Mouse (Mus musculus) cerebellum, adult (tissue): Measurements from ENCODE around the gene Grin2a.
A peak's percentile ranks its signal among the peaks of the same experiment; 100 is the strongest.

Source experiments
- ATAC-seq: cut with Nextera tagmentation; 2 replicates; pipeline ENCODE4 v1.9.2; 2017; ENCODE audit warnings: mild to moderate bottlenecking, moderate library complexity, mixed read lengths; ENCODE audit not compliant: insufficient number of reproducible peaks, low FRiP score, low TSS enrichment

Grin2a gene

DNA sequence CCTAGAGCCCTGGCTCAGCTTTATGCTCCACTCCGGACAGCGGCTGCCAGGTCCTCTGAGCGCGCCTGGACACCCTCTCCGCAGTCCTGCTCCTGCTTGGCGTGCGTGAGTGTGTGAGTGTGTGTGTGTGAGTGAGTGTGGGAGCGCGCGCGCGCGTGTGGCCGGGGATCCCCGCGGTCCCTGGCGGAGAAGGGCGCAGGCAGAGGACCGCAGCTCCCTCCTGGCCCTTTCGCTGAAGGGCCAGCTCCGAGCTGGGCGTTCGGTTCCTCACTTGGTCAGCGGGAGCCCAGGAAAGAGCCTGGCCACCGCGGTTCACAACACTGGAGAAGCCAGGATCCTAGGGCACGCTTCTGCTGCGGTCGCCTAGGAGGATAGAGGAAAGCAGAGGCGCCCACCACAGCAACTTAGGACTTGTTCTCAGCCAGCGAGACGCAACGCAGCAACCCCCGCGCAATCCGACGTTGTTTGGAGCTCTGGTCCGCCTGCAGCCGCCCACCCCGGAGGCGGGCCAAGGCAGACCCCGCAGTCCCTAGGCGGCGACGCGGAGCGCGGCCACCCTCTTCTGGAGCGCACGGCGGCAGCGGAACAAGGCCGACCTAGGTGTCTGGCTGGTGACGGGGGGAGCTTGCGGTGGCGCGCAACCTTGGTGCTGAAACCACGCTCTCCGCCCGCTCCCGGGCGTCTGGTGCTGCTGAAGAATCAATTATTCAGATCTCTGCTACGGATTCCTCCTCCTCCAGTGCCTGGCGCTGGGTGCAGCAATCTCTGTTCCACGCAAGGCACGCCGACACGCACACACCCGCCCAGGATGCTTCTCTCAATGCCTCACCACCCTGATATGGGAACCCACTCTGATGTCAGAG lies at the start of gene Grin2a:
Gene Grin2a, minus strand, starts transcription at position 610 of the 863 bp plus-strand sequence.
- ATAC-seq = peak; percentile 45

DNA sequence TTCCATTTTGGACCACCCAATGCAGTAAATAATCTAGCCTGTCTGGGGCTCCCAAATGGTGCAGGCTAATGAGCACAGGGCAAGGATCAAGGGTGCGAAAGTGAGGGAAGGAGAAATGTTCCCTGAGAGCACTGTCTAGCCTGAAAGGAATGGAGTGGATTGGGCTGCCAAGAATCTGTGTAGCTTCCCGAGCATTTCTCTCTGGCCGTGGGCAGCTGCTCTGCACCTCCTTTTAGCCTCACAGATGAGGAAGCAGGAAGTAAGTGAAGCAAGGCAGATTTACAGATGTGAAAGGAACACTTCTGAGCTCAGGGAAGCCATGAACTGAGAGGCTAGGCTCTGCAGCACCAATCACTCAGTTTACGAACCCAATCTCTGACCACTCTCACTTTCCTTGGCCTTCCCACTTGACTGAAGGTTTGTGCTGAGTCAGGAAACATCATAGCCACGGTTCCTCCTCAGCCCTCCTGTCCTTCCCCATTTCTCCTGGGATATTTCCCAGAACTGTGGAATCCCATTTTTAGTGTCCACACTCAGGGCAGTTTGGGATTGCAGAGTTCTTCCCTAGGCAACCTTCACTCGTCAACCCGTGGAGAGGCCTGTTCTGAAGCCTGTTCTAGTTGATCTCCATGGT lies 40.3 kb upstream of the Grin2a start:
- ATAC-seq = no peak

DNA sequence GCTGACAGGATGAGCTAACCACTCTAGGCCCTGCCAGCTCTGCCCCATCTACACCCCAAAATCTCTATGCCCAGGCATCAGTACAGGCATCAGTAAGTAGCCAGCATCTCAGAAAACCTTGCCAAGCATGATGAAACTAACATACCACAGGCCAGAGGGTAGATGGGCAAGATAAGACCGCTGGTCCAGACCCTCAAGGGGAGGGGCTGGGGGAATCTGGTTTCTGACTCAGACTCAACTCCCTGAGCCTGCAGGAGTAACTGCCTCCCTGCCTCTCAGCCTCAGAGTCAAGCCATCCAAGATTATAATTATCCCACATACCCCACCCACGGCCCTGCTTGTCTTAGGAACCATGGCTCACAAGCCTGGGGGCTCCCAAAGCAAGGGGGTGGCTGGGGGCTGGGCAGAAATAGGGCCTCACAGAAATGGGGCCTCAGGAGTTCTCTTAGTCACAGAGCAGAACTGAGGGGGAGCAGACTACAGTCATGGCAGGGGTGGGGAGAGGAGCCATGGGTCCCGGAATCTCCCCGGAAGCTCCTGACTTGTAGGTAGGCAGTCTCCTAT lies 38.1 kb upstream of the Grin2a start:
- no peak for ATAC-seq

GRCm38 (mm10) chr16:10031891-10032290 lies 36.5 kb upstream of the Grin2a start:
- no peak for ATAC-seq

- ATAC-seq = no peak
Measured at GRCm38 (mm10) chr16:10026741-10027140, 31.4 kb upstream of the Grin2a start.

DNA sequence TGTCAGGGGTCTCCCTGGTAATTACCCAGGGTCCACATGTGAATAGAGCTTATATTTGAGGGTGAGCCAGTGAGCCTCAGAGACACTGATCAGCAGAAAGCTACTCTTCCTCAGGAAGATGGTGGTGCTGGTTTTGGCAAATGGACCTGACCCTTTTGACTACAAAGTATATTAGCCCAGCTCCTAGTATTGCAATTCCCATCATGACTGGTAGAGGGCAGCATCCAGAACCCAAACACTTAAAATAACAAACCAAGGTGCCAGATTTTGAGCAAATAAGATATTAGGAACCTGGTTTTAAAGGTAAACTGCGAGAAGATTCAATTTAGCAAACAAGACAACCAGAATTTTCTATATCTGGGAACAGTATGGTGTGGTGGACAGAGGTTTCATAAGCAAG lies 14.4 kb upstream of the Grin2a start:
- no peak for ATAC-seq

GRCm38 (mm10) chr16:10005606-10006005 lies 10.2 kb upstream of the Grin2a start:
- peak; percentile 97 for ATAC-seq

- ATAC-seq = no peak
Measured at GRCm38 (mm10) chr16:10004096-10004495, 8.7 kb upstream of the Grin2a start.

DNA sequence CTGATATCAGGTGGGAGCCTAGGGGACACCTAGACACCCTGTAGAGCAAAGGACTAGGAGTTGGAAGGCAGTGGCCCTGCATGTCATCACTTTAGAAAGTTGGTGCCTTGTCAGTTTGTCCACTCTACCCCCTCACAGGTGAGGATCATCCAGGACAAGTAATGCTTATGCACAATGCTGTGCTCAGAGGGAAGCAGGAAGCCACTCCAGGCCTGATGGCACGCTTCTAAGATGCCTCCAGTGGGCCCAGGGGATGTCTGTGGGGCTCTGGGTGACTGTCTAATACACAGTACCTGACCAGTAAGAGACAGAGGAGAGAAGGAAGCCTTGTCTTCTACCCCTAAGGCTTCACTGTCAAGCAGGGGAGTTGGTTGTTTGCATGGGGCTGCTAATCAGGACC lies 7.6 kb upstream of the Grin2a start:
- no peak for ATAC-seq

DNA sequence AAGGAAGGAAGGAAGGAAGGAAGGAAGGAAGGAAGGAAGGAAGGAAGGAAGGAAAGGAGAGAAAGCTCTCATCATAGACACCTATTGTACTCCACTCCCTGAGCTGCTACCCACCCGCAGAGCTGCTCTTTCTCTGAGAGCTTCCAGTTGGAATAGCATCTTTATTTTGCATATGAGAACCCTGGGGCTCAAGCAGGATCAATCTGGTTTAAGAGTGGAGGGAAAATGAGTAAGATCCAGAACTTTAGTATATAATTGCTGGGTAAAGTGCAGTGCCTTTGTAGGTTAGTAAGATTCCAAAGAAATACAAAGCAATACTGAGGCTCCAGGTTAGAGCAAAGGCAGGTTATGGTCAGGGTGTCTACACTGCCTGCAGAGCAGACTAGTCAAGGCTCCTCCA lies 6.2 kb upstream of the Grin2a start:
- no peak for ATAC-seq

DNA sequence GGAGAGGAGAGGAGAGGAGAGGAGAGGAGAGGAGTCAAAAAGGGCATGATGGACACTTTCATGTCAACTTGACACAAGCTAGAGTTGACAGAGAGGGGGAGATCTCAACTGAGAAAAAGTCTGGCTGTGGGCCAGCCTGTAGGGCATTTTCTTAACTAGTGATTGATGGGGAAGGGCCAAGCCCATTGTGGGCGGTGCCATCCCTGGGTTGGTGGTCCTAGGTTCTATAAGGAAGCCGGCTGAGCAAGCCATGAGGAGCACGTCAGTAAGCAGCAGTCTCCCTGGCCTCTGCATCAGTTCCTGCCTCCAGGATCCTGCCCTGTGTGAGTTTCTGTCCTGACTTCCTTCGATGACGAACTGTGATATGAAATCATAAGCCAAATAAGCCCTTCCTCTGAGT lies 4.6 kb upstream of the Grin2a start:
- no peak for ATAC-seq

- ATAC-seq = no peak
Measured at GRCm38 (mm10) chr16:9997931-9998330, 2.6 kb upstream of the Grin2a start.

DNA sequence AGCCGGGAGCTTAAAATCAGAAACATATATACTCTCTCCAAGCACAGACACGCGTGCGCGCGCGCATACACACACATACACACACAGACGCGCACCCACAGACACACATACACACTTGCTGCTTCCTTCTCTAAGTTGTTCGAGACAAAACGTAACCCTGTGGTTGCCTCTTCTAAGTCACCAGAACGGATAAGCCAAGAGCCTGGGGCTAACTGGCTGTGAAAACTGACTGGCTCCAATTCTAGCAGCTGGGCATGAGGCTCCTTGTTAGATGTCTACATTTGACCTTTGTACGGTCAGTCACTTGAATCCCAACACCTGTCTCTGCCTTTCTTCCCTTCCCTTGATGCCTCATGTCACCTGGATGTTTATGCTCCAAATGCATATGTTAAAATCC lies 452 bp upstream of the Grin2a start:
- ATAC-seq = no peak

DNA sequence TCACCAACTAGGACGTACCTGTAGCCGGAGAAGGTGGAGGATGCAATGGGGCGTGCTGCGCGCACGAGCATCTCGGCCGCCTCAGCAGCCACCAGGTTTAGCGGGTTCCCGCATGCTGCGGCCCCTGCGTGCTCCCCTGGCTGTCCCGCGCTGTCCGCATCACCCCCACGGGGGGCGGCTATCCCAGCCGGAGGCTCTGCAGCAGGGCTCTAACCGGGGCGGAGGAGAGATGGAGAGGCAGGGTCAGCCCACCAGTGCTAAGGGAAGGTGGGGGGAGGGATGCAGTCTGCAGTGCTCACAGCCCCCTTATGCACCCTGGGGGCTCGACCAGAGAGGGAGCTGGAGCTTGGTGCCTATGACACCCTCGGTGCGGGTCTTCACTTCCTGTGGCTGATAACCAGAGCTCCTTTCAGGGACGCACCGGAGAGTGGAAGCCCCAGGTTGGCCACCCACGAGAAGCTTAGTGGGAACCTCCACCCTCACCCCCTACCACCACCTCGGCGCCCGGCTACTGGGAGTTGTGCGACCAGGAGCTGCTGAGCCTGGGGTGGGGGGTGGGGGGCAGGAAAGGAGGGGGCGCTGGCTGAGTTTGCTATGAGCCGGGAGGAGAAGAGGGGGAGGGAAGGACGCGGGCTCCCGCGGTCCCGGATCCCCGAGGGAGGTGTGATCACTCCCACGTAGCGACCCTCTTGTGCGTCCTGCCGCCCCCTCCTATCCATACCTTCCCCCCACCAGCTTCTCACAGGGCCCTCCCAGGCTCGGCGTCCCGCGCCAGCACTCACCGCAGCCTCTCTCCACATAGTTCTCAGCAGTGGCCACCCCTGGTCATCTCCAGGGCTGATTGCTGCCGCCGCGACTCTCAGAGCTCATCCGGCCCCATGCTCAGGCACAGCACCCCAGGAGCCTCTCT lies 1.1 kb downstream of the Grin2a start:
- peak; percentile 17 for ATAC-seq

DNA sequence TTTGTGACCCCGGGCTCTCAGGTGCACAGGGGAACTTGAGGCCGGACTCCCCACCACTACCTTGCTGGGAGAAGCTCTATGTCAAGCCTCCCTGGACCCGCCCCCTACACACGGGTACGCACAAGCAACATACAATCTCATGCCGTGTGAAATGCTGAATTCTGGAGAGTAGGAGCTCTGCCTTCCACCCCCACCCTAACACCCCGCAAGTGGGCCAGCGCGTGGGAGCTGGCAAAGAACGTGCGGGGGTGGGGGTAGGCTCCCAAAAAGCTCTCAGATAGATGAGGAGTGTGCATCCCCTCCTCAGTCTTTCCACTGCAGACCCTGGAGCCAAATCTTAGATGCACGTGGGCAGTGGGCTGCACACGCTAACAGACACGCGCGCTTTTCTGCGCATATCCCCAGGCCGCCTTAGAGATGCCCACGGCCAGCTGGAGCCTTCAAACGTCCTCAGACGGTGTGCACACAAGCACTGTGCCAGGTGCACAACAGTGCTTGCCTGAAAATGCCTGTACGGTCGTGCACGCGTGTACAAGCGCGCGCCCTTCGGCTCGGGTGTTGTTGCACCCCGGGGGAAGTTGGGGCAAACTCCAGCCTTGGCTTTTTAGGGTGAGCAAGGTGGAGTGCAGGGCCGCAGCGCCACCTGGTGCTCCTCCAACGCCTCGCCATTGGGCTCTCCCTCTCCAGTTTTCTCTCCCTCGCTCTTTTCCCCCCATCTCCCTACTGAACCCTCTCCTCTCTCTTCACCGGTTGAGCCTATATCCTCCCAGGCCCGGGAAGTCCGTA lies 1.9 kb downstream of the Grin2a start:
- ATAC-seq = peak; percentile 65

DNA sequence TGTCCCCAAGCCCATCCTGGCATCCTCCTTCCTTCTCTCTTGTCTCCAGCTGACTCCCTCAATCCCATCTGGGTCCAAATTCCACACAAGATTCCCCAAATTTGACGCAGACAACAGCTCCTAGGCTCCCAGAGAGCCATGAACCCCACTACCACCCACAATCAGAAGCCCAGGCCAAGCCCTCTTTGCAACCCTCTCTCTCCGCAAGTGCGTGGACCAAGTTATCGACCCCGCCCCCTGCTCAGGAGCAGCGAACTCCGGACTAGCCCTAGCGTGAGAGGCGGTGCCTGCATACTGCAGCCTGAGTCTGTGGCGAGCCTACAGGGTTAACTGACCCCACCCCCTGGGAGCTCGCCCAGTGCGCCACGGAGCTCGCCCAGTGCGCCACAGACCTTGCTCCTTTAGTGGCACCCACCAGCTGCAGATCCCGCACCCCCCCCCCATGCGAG lies 2.6 kb downstream of the Grin2a start:
- ATAC-seq = no peak

DNA sequence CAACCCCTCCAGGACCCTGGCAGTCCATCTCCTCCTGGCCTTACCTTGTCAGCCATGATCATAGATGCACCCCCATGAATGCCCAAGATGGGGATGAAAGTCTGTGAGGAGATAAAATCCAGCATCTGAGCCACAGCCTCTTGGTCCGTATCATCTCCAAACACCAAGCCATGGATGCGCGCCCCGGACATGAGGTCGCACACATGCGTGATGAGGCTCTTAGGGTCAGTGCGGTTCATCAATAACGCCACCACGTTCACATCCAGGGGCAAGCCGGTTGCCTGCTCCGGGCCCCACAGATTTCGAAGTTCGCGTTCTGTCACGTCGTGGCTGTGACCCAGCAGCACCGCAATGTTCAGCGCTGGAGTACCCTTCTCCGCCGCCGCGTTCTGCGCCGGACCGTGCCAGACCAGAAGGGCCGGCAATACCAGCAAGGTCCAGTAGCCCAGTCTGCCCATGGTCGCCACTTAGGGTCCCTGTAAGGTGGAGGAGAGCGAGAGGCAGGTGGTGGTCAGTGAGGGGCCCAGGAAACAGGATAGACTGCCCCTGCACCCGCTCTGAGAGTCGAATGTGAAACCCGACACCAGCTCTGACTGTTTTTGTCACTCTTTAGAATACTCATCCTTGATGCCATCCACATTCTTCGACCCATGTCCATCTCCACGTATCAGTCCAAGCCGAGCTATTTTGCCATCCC lies 3.1 kb downstream of the Grin2a start:
- ATAC-seq = no peak

DNA sequence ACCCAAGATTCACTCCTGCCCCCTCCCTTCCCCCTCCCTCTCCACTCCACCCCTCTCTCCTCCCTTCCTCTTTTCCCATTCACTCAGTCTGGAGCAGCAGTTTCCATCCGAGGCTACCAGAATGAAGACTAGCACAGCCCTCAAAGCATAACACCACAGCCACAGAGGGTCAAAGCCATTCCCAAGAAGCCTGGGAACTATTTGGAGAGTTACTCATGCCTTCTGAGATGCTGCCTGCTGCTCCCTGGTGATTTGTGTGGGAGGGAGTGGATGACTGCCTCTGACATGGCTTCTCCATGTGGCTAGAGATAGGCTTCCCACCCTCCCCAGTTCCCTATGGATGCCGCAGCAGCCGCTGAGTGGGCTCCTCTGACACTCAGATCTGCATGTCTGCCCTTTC lies 10.3 kb downstream of the Grin2a start:
- ATAC-seq = no peak

- ATAC-seq = peak; percentile 49; the same call in 1 of the 2 replicates
Measured at GRCm38 (mm10) chr16:9980641-9981040, 14.7 kb downstream of the Grin2a start.
